Mouse (Mus musculus) brain, embryonic 18.5 days (tissue): ENCODE measurements around the gene Dnah8.

Experiments
- DNase-seq: peaks from one replicate; pipeline ENCODE4 v3.0.0-alpha.2; 2012; ENCODE audit warnings: low read depth, low spot score

The Dnah8 gene

GRCm38 (mm10) chr17:30819134-30819533, 195.0 kb downstream of the Dnah8 start:
- no peak for DNase-seq

GRCm38 (mm10) chr17:30821115-30821514, 197.0 kb downstream of the Dnah8 start:
- DNase-seq = no peak

GRCm38 (mm10) chr17:30824473-30824872, 200.3 kb downstream of the Dnah8 start:
- DNase-seq = no peak

GRCm38 (mm10) chr17:30825731-30826304, 201.7 kb downstream of the Dnah8 start:
- no peak for DNase-seq

- DNase-seq = no peak
Observed at GRCm38 (mm10) chr17:30831170-30831569, 207.0 kb downstream of the Dnah8 start.

GRCm38 (mm10) chr17:30835419-30835818, 211.3 kb downstream of the Dnah8 start:
- DNase-seq = no peak

- DNase-seq = no peak
Observed at GRCm38 (mm10) chr17:30837031-30837430, 212.9 kb downstream of the Dnah8 start.

GRCm38 (mm10) chr17:30840046-30840445, 215.9 kb downstream of the Dnah8 start:
- no peak for DNase-seq

GRCm38 (mm10) chr17:30842312-30842711, 218.2 kb downstream of the Dnah8 start:
- no peak for DNase-seq

GRCm38 (mm10) chr17:30844321-30844791, 220.2 kb downstream of the Dnah8 start:
- no peak for DNase-seq

GRCm38 (mm10) chr17:30847498-30847897, 223.3 kb downstream of the Dnah8 start:
- no peak for DNase-seq

- DNase-seq = no peak
Observed at GRCm38 (mm10) chr17:30848086-30848485, 223.9 kb downstream of the Dnah8 start.

- DNase-seq = no peak
Observed at GRCm38 (mm10) chr17:30848804-30849203, 224.7 kb downstream of the Dnah8 start.

GRCm38 (mm10) chr17:30849813-30850212, 225.7 kb downstream of the Dnah8 start:
- no peak for DNase-seq

GRCm38 (mm10) chr17:30852345-30852744, 228.2 kb downstream of the Dnah8 start:
- DNase-seq = no peak

GRCm38 (mm10) chr17:30857347-30857746, 233.2 kb downstream of the Dnah8 start:
- no peak for DNase-seq

- DNase-seq = no peak
Observed at GRCm38 (mm10) chr17:30858586-30859259, 234.6 kb downstream of the Dnah8 start.

- DNase-seq = no peak
Observed at GRCm38 (mm10) chr17:30859989-30860585, 235.9 kb downstream of the Dnah8 start.

- no peak for DNase-seq
Observed at GRCm38 (mm10) chr17:30860606-30861005, 236.5 kb downstream of the Dnah8 start.

- no peak for DNase-seq
Observed at GRCm38 (mm10) chr17:30866281-30866680, 242.1 kb downstream of the Dnah8 start.

GRCm38 (mm10) chr17:30866966-30867365, 242.8 kb downstream of the Dnah8 start:
- DNase-seq = no peak

GRCm38 (mm10) chr17:30871040-30871439, 246.9 kb downstream of the Dnah8 start:
- DNase-seq = no peak

GRCm38 (mm10) chr17:30874276-30874675, 250.1 kb downstream of the Dnah8 start:
- DNase-seq = no peak
